Mouse (Mus musculus) liver, embryonic 14.5 days (tissue): Measurements from ENCODE around the gene Pak1ip1.
A peak's percentile ranks its signal among the peaks of the same experiment; 100 is the strongest.

Experiments
- CTCF ChIP-seq: IDR thresholded peaks from 2 replicates; pipeline ENCODE4 v1.5.1; 2016; ENCODE audit warnings: antibody characterized with exemption, low read depth, control low read depth
- EP300 ChIP-seq: IDR thresholded peaks from 2 replicates; pipeline ENCODE4 v1.6.1; 2016; ENCODE audit warnings: antibody characterized with exemption, low read depth

DNA sequence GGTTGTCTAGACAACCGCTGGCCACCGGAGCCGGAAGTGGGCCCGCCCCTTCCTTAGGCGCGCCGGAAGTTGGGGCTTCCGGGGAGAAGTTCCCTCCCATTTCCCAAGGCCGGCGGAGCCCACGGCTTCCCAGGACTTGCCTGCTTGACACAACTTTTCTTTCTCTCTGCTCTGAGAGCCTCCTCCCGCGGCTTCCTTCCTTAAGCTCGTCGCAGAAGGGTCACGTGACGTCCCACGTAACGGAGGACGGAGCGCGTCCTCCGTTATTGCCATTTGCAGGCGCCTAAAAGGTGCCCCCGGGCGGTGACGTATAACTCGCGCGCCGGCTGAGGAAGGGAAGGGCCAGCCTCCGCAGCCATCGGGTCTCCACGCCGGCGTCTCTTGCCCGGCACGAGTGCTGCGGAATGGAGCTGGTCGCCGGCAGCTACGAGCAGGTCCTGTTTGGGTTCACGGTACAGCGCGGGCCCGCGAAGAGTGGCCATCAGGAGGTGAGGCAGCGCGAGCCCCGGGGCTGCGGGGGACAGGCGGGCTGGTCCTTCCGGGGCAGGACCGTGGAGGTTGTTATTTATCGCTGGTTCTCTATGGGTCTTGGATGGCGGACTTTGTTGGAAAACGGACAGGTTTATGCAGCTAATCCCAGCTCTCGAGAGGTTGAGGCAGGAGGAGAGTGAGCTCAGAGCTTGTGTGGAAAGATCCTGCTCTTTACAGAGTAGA lies at the start of gene Pak1ip1:
- 0 out of 2 replicates have a peak, but pooled peaks have one; percentile 2 for TF ChIP-seq CTCF
- peak; percentile 42; the same call in 1 of the 2 replicates for TF ChIP-seq EP300
